Mouse (Mus musculus): ENCODE measurements around the gene Cenpo. TPM values are rescaled to one million over a fixed set of nuclear protein-coding genes. Genes with fewer than 3 reads are reported as not detected.

Cenpo gene
- total and polyA plus RNA-seq, 2 experiments from 2014 or later, result 5.2 to 5.7 TPM

DNA sequence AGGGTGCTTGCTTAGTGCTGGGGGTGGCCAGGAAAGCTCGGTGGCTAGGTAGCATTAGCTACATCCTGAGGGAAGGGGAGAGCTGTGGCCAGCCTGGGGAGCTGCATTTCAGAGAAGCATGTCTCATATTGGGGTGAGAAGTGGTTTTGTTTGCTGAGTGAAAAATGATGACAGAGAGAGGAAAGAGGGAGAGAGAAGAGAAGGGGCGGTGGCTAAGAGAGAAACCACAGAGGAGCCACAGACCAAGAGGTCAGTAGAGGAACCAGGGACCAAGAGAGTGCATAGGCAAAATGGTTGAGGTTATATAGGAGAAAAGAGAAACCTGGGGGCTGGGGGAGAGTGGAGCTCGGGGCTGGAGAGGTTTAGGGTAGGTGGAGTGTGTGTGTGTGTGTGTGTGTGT lies 75.9 kb downstream of the Cenpo start:
- H3K4me2 ChIP-seq (ENCODE audit: low read depth, low read length), result no peak overlapping the region
- H3K27ac ChIP-seq, result no peak overlapping the region
- H3K27me3 ChIP-seq (ENCODE audit: insufficient read depth, low read length), result no peaks in the 10 kb centered on the region
- DNase-seq (ENCODE audit: low spot score) (no peak), ATAC-seq (no peak)
- no peaks in the 10 kb centered on the region for H3K36me3 ChIP-seq (ENCODE audit: insufficient read depth, low read length)
- no peaks in the 10 kb centered on the region for H3K9me3 ChIP-seq (ENCODE audit: low read length)
- no peak overlapping the region for H3K4me3 ChIP-seq (ENCODE audit: low read length)
- H3K4me1 ChIP-seq (ENCODE audit: insufficient read depth, low read length), result no peaks in the 10 kb centered on the region
- WGBS, result 89% methylated on average over 3 of the region's 3 CpGs
- TF ChIP-seq CTCF (IDR thresholded peaks at IDR 0.05; ENCODE audit: low read depth), result no peak
- no peak overlapping the region for H3K9ac ChIP-seq (replicated peaks; ENCODE audit: low read length)

- ATAC-seq, result no peak
- 61% methylated on average over 2 of the region's 2 CpGs for WGBS
These were observed 76.6 kb downstream of the Cenpo start for GRCm38 (mm10) chr12:4157466-4157865.

GRCm38 (mm10) chr12:4151969-4152368 lies 82.1 kb downstream of the Cenpo start:
- Histone ChIP-seq H3K36me3 (ENCODE audit: insufficient read depth, low read length) (no peaks in the 10 kb centered on the region), H3K9ac (replicated peaks; ENCODE audit: low read length) (no peak overlapping the region), H3K27me3 (ENCODE audit: insufficient read depth, low read length) (no peaks in the 10 kb centered on the region), H3K4me2 (ENCODE audit: low read depth, low read length) (no peak overlapping the region), H3K4me3 (ENCODE audit: low read length) (no peak overlapping the region), H3K27ac (no peak overlapping the region), H3K4me1 (ENCODE audit: insufficient read depth, low read length) (no peaks in the 10 kb centered on the region), H3K9me3 (ENCODE audit: low read length) (no peaks in the 10 kb centered on the region)
- 85% methylated on average over 3 of the region's 3 CpGs for WGBS
- DNase-seq (ENCODE audit: low spot score) (no peak), ATAC-seq (no peak)
- no peak for TF ChIP-seq CTCF (IDR thresholded peaks at IDR 0.05; ENCODE audit: low read depth)

More at GRCm38 (mm10) chr12:4157466-4157865, 76.6 kb downstream of the Cenpo start:
- no peak for TF ChIP-seq CTCF (IDR thresholded peaks at IDR 0.05; ENCODE audit: low read depth)
- Histone ChIP-seq H3K4me2 (ENCODE audit: low read depth, low read length) (no peak overlapping the region), H3K27me3 (ENCODE audit: insufficient read depth, low read length) (no peaks in the 10 kb centered on the region), H3K4me1 (ENCODE audit: insufficient read depth, low read length) (no peaks in the 10 kb centered on the region), H3K27ac (no peak overlapping the region), H3K36me3 (ENCODE audit: insufficient read depth, low read length) (no peaks in the 10 kb centered on the region), H3K9ac (replicated peaks; ENCODE audit: low read length) (no peak overlapping the region), H3K4me3 (ENCODE audit: low read length) (no peak overlapping the region), H3K9me3 (ENCODE audit: low read length) (no peaks in the 10 kb centered on the region)
- no peak for DNase-seq (ENCODE audit: low spot score)

DNA sequence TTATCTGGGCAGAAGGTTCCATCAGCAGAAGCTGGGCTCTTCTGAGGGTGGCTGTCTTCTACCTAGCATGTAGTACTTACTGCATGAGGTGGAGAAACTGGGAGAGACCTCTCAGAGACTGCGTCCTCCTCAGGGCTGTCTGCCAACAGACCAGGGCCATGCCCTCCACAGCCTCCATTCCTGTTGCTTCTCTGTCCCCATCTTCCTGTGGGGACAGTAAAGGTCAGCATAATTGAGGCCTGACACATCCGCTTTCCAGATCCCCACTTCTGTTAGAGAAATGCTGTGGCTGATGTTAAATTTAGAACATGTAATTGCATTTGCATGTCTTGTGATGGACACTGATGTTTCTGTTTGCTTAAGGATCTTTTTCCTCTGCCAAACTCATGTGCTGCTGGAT lies 83.2 kb downstream of the Cenpo start:
- H3K36me3 ChIP-seq (ENCODE audit: insufficient read depth, low read length), result no peaks in the 10 kb centered on the region
- no peaks in the 10 kb centered on the region for H3K4me1 ChIP-seq (ENCODE audit: insufficient read depth, low read length)
- H3K4me2 ChIP-seq (ENCODE audit: low read depth, low read length), result no peak overlapping the region
- H3K27ac ChIP-seq, result no peak overlapping the region
- no peak for ATAC-seq
- H3K27me3 ChIP-seq (ENCODE audit: insufficient read depth, low read length), result no peaks in the 10 kb centered on the region
- DNase-seq (ENCODE audit: low spot score), result no peak
- no peak overlapping the region for H3K4me3 ChIP-seq (ENCODE audit: low read length)
- WGBS, result 81% methylated on average over 2 of the region's 2 CpGs
- H3K9ac ChIP-seq (replicated peaks; ENCODE audit: low read length), result no peak overlapping the region
- TF ChIP-seq CTCF (IDR thresholded peaks at IDR 0.05; ENCODE audit: low read depth), result no peak
- H3K9me3 ChIP-seq (ENCODE audit: low read length), result no peaks in the 10 kb centered on the region

Other genes starting within 250 kb of the Cenpo start
- gene Efr3b, start 195.4 kb downstream of the Cenpo start, total RNA-seq (2014; rRNA removed), result 159 and 174 TPM in 2 replicates
- gene Efr3b, start 195.4 kb downstream of the Cenpo start, polyA plus RNA-seq (2015; fragmentation: Nextera tagmentation; extraction: Ambion mirVana), result 26.1 and 29.0 TPM in 2 replicates
- gene Dnajc27, start 151.7 kb downstream of the Cenpo start, total RNA-seq (2014; rRNA removed), result 47.4 and 49.5 TPM in 2 replicates
- 24.2 and 25.2 TPM in 2 replicates for gene Dnajc27, start 151.7 kb downstream of the Cenpo start, polyA plus RNA-seq (2015; fragmentation: Nextera tagmentation; extraction: Ambion mirVana)
- 40.4 and 40.9 TPM in 2 replicates for gene Adcy3, start 101.2 kb downstream of the Cenpo start, total RNA-seq (2014; rRNA removed)
- gene Adcy3, start 101.2 kb downstream of the Cenpo start, polyA plus RNA-seq (2015; fragmentation: Nextera tagmentation; extraction: Ambion mirVana), result 11.5 and 12.5 TPM in 2 replicates
- gene Ptrhd1, start 267 bp downstream of the Cenpo start, total RNA-seq (2014; rRNA removed), result 5.5 and 8.0 TPM in 2 replicates
- 8.9 and 9.4 TPM in 2 replicates for gene Ptrhd1, start 267 bp downstream of the Cenpo start, polyA plus RNA-seq (2015; fragmentation: Nextera tagmentation; extraction: Ambion mirVana)
- 38.5 and 41.9 TPM in 2 replicates for gene Ncoa1, start 242.9 kb upstream of the Cenpo start, total RNA-seq (2014; rRNA removed)
- 14.2 TPM in 2 replicates for gene Ncoa1, start 242.9 kb upstream of the Cenpo start, polyA plus RNA-seq (2015; fragmentation: Nextera tagmentation; extraction: Ambion mirVana)

Measured in hindbrain, postnatal 0 days (tissue).